Mouse (Mus musculus): ENCODE data around the gene Rgs21. TPM values are rescaled to one million over a fixed set of nuclear protein-coding genes. Genes with fewer than 3 reads are reported as not detected.

Rgs21 gene
- total RNA-seq (2023), result not detected

GRCm38 (mm10) chr1:144567567-144567966 is at the start of gene Rgs21:
TSS of gene Rgs21 (minus strand) at chr1:144567667.

Other genes starting within 250 kb of the Rgs21 start
- 10 to 100 TPM; 16.6 to 16.7 TPM for gene Rgs18, start 207.8 kb upstream of the Rgs21 start, total RNA-seq (2023)